Mouse (Mus musculus) neural tube, embryonic 13.5 days (tissue): ENCODE results near the gene Bhlha15. TPM values are rescaled to one million over a fixed set of nuclear protein-coding genes. Genes with fewer than 3 reads are reported as not detected.

Experiments
- ATAC-seq: fragments of 200-750 bp; cut with Nextera tagmentation; 2 replicates; pipeline ENCODE4 v1.8.0; 2017; ENCODE audit warnings: low read depth, mild to moderate bottlenecking, moderate TSS enrichment, moderate library complexity
- H3K27ac ChIP-seq: fragments of 300-500 bp; sonication (generic); replicated peaks from 2 replicates; pipeline ENCODE4 v1.5.1; 2015; ENCODE audit warnings: moderate library complexity, mild to moderate bottlenecking, inconsistent platforms
- H3K27me3 ChIP-seq: fragments of 300-500 bp; sonication (generic); 2 replicates; pipeline ENCODE4 v1.6.1; 2015; ENCODE audit warnings: mild to moderate bottlenecking, inconsistent platforms
- H3K36me3 ChIP-seq: fragments of 300-500 bp; sonication (generic); 2 replicates; pipeline ENCODE4 v1.6.1; 2015; ENCODE audit warnings: mild to moderate bottlenecking, inconsistent platforms
- H3K4me1 ChIP-seq: fragments of 300-500 bp; sonication (generic); replicated peaks from 2 replicates; pipeline ENCODE4 v1.6.1; 2015; ENCODE audit warnings: inconsistent platforms
- H3K4me2 ChIP-seq: fragments of 300-500 bp; sonication (generic); 2 replicates; pipeline ENCODE4 v1.6.1; 2015; ENCODE audit warnings: inconsistent platforms, mild to moderate bottlenecking, moderate library complexity
- H3K4me3 ChIP-seq: fragments of 300-500 bp; sonication (generic); 2 replicates; pipeline ENCODE4 v1.5.1; 2015; ENCODE audit warnings: mild to moderate bottlenecking, inconsistent platforms
- H3K9ac ChIP-seq: fragments of 300-500 bp; sonication (generic); 2 replicates; pipeline ENCODE4 v1.6.1; 2015; ENCODE audit warnings: moderate library complexity, mild to moderate bottlenecking, inconsistent platforms
- H3K9me3 ChIP-seq: fragments of 300-500 bp; sonication (generic); 2 replicates; pipeline ENCODE4 v1.6.1; 2016; ENCODE audit warnings: inconsistent platforms
- WGBS: fragments of 180-500 bp; shearing (Covaris S2); methylation state at CpG from one replicate; pipeline ENCODE4 v1.1.7; 2015; 5-methylcytosine and 5-hydroxymethylcytosine counted together
- polyA plus RNA-seq: library from polyadenylated mRNA; unstranded; fragments of >200 nt; fragmentation: Nextera tagmentation; extraction: Ambion mirVana; gene quantifications from 2 replicates; pipeline ENCODE4 v1.2.1, GENCODE M21; 2015

Gene Bhlha15
- polyA plus RNA-seq, 1 experiment from 2014 or later, result 0.21 TPM

DNA sequence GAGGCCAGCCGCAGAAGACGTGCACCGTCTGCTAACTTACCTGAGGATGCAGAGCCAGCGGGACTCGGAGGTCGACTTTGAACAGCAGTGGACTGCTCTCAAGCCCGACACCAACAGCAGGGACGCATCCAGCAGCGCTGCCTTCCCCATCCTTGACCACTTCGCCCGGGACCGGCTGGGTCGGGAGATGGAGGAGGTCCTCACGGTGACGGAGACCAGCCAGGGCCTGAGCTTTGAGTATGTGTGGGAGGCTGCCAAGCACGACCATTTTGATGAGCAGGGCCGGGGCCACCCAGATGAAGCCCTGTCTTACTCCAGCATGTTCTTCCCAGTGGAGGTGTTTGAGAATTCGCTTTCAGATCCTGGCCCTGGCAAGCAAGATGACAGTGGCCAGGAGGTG, 16.4 kb upstream of the Bhlha15 start:
- ATAC-seq, result no peak
- Histone ChIP-seq H3K9me3 (no peaks in the 10 kb centered on the region), H3K36me3 (peaks cover 79% of the 10 kb centered on the region)

DNA sequence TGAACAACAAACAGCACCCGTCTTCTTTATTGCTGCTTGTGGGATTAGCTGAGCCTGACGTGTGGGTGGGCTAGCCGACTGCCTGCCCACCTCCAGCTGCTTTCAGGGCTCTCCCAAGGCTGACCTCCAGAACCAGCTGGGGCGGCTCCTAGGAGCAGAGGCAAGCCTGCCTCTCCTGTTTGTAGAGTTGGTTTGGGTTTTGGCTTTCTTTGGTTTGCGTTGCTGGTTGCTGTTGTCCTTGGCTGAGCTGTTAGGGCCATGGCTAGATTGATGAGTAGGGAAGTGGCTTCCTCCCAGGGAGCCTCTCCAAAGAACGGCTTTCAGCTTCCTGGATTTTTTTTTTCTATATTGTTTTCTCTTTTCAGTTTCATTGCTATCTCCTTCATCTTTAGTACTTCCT, 11.9 kb upstream of the Bhlha15 start:
- H3K27me3 ChIP-seq, result no peaks in the 10 kb centered on the region
- H3K27ac ChIP-seq, result no peak overlapping the region
- H3K9me3 ChIP-seq, result no peaks in the 10 kb centered on the region
- H3K9ac ChIP-seq, result no peak overlapping the region
- H3K4me2 ChIP-seq, result no peak overlapping the region
- H3K4me3 ChIP-seq, result no peak overlapping the region
- H3K36me3 ChIP-seq, result peaks cover 58% of the 10 kb centered on the region
- 55% methylated on average over 6 of the region's 6 CpGs for WGBS
- H3K4me1 ChIP-seq, result no peaks in the 10 kb centered on the region
- ATAC-seq, result no peak

More for the DNA sequence above, 16.4 kb upstream of the Bhlha15 start:
- Histone ChIP-seq H3K27me3 (no peaks in the 10 kb centered on the region), H3K4me1 (no peaks in the 10 kb centered on the region), H3K9ac (no peak overlapping the region), H3K4me2 (no peak overlapping the region), H3K27ac (no peak overlapping the region), H3K4me3 (no peak overlapping the region)
- 94% methylated on average over 18 of the region's 18 CpGs for WGBS

- Histone ChIP-seq H3K36me3 (peaks cover 51% of the 10 kb centered on the region), H3K4me1 (peaks cover 9% of the 10 kb centered on the region; the same call in 1 of the 2 replicates), H3K9ac (no peak overlapping the region), H3K27me3 (no peaks in the 10 kb centered on the region), H3K4me3 (no peak overlapping the region), H3K27ac (no peak overlapping the region), H3K9me3 (no peaks in the 10 kb centered on the region), H3K4me2 (no peak overlapping the region)
- WGBS, result 93% methylated on average over 7 of the region's 7 CpGs
- no peak for ATAC-seq
These were observed 8.8 kb upstream of the Bhlha15 start for GRCm38 (mm10) chr5:144181249-144181648.

DNA sequence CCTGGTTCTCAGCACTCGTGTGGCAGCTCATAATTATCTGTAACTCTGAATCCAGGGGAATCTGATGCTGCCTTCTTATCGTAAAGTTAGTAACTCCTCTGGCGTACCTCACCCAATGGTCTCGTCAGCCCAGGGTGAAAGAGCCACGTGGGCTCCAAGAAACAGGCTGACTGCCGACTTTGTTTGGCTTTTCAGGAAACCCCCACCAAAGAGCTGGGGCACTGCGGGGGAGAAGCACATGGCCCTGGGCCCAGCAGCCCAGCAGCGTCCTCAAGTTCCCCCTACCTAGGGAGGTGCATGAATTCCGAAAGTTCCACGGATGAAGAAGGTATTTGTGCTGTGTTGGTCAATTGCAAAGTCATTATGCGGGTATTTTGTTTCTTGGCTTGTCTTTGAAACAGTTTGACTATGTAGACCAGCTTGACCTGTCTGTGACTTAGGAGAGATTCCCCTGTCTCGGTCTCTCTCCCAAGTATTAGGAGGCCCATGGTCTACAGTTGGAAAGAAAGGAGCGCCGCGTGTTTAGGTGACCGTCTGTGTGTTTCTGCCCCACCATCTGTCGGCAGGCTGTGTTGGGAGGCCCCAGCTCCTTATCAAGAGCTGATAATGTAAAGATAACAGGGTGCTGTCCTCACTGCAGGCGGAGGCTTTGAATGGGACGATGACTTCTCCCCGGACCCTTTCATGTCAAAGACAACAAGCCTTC, 7.4 kb upstream of the Bhlha15 start:
- WGBS, result 86% methylated on average over 20 of the region's 20 CpGs
- H3K9me3 ChIP-seq, result no peaks in the 10 kb centered on the region
- no peak overlapping the region for H3K4me2 ChIP-seq
- no peak overlapping the region for H3K4me3 ChIP-seq
- H3K4me1 ChIP-seq, result peaks cover 9% of the 10 kb centered on the region; the same call in 1 of the 2 replicates
- no peak overlapping the region for H3K27ac ChIP-seq
- no peaks in the 10 kb centered on the region for H3K27me3 ChIP-seq
- ATAC-seq, result no peak
- no peak overlapping the region for H3K9ac ChIP-seq
- peaks cover 44% of the 10 kb centered on the region for H3K36me3 ChIP-seq

GRCm38 (mm10) chr5:144183248-144183559, 6.9 kb upstream of the Bhlha15 start:
- Histone ChIP-seq H3K36me3 (peaks cover 40% of the 10 kb centered on the region), H3K9ac (no peak overlapping the region), H3K4me3 (no peak overlapping the region), H3K27me3 (no peaks in the 10 kb centered on the region), H3K9me3 (no peaks in the 10 kb centered on the region), H3K27ac (no peak overlapping the region), H3K4me1 (peaks cover 9% of the 10 kb centered on the region; the same call in 1 of the 2 replicates), H3K4me2 (no peak overlapping the region)
- ATAC-seq, result no peak
- 93% methylated on average over 8 of the region's 8 CpGs for WGBS

- no peaks in the 10 kb centered on the region for H3K27me3 ChIP-seq
- H3K9ac ChIP-seq, result no peak overlapping the region
- 77% methylated on average over 7 of the region's 7 CpGs for WGBS
- H3K4me3 ChIP-seq, result no peak overlapping the region
- H3K36me3 ChIP-seq, result peaks cover 39% of the 10 kb centered on the region
- no peak for ATAC-seq
- no peak overlapping the region for H3K4me2 ChIP-seq
- H3K27ac ChIP-seq, result no peak overlapping the region
- H3K9me3 ChIP-seq, result no peaks in the 10 kb centered on the region
- H3K4me1 ChIP-seq, result peaks cover 9% of the 10 kb centered on the region; the same call in 1 of the 2 replicates
These were observed 6.3 kb upstream of the Bhlha15 start for GRCm38 (mm10) chr5:144183647-144184335.

- no peaks in the 10 kb centered on the region for H3K9me3 ChIP-seq
- H3K4me1 ChIP-seq, result peaks cover 9% of the 10 kb centered on the region; the same call in 1 of the 2 replicates
- H3K27me3 ChIP-seq, result no peaks in the 10 kb centered on the region
- H3K4me3 ChIP-seq, result no peak overlapping the region
- peaks cover 32% of the 10 kb centered on the region for H3K36me3 ChIP-seq
- no peak overlapping the region for H3K27ac ChIP-seq
- ATAC-seq, result peak; percentile 27; the same call in 1 of the 2 replicates
- WGBS, result 90% methylated on average over 21 of the region's 21 CpGs
- H3K9ac ChIP-seq, result no peak overlapping the region
- no peak overlapping the region for H3K4me2 ChIP-seq
These were observed 5.6 kb upstream of the Bhlha15 start for GRCm38 (mm10) chr5:144184350-144185045.

GRCm38 (mm10) chr5:144188422-144188821, 1.7 kb upstream of the Bhlha15 start:
- peaks cover 21% of the 10 kb centered on the region for H3K36me3 ChIP-seq
- no peaks in the 10 kb centered on the region for H3K9me3 ChIP-seq
- H3K27me3 ChIP-seq, result no peaks in the 10 kb centered on the region
- H3K9ac ChIP-seq, result no peak overlapping the region
- no peak overlapping the region for H3K4me3 ChIP-seq
- H3K4me1 ChIP-seq, result peaks cover 25% of the 10 kb centered on the region
- no peak overlapping the region for H3K4me2 ChIP-seq
- no peak overlapping the region for H3K27ac ChIP-seq
- ATAC-seq, result no peak
- 85% methylated on average over 6 of the region's 6 CpGs for WGBS

DNA sequence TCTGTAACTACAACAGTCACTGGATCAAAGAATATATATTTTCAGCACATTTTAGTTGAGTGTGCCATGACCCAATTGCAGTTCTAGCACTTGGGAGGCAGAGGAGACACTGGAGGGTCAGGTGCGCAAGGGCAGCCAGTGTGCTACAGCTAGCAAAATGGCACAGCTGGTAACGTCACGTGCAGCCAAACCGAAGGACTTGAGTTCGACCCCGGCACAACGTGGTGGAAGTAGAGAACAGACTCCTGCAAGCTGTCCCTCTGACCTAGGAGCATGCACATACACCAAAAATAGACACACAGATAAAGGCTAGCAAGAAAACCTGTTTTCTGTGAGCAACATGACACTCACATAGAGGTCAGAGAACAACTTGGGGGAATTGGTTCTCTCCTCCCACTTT, 759 bp upstream of the Bhlha15 start:
- H3K9me3 ChIP-seq, result no peaks in the 10 kb centered on the region
- no peak overlapping the region for H3K9ac ChIP-seq
- WGBS, result 75% methylated on average over 7 of the region's 7 CpGs
- no peaks in the 10 kb centered on the region for H3K27me3 ChIP-seq
- H3K36me3 ChIP-seq, result peaks cover 18% of the 10 kb centered on the region
- H3K4me3 ChIP-seq, result no peak overlapping the region
- no peak overlapping the region for H3K27ac ChIP-seq
- ATAC-seq, result no peak
- no peak overlapping the region for H3K4me2 ChIP-seq
- peaks cover 17% of the 10 kb centered on the region for H3K4me1 ChIP-seq

GRCm38 (mm10) chr5:144191026-144191425, 940 bp downstream of the Bhlha15 start:
- H3K9me3 ChIP-seq, result no peaks in the 10 kb centered on the region
- no peak overlapping the region for H3K27ac ChIP-seq
- ATAC-seq, result no peak
- no peak overlapping the region for H3K9ac ChIP-seq
- H3K36me3 ChIP-seq, result peaks cover 5% of the 10 kb centered on the region
- no peak overlapping the region for H3K4me2 ChIP-seq
- H3K27me3 ChIP-seq, result no peaks in the 10 kb centered on the region
- H3K4me1 ChIP-seq, result peaks cover 16% of the 10 kb centered on the region
- WGBS, result 38% methylated on average over 23 of the region's 23 CpGs
- no peak overlapping the region for H3K4me3 ChIP-seq

DNA sequence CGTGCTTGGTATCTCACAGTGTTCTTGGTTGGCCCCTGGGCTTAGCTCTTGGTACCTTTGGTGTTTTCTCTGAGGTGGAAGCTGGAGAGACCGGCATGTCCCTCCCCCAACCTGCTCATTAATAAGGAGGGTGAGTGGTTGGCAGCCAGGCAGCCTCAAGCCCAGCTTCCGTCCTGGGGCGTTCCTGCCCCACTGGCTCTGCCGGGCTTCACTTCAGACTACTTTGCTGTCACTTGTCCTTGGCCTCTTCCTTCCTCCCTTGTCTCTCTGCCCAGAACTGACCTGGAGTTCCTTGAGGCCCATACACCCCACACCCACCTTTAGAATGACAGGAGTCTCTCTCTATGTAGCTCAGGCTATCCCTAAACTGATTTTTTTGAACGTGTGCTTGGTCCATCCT, 2.6 kb downstream of the Bhlha15 start:
- 82% methylated on average over 6 of the region's 6 CpGs for WGBS
- Histone ChIP-seq H3K9ac (no peak overlapping the region), H3K4me2 (no peak overlapping the region)

DNA sequence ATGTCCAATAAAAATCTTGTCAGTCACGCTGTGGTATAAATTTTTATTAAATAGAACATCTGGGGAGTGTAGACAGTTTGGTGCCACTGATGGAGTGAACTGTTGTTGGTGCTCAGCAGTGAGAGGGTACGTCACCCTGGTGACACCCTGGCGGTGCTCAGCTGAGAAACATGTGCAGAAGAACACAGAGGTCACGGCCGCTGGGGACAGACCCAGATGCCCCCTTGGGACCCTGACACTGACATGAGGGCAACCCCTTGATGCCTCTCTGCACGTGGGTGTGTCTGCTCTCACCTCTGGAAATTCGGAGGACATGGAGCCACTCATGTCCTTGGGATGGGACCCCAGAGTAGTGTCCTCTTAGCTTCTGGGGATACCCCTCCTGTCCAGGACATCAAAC, 4.3 kb downstream of the Bhlha15 start:
- no peaks in the 10 kb centered on the region for H3K27me3 ChIP-seq
- no peaks in the 10 kb centered on the region for H3K9me3 ChIP-seq
- H3K27ac ChIP-seq, result no peak overlapping the region
- ATAC-seq, result no peak
- peaks cover 21% of the 10 kb centered on the region for H3K36me3 ChIP-seq
- H3K9ac ChIP-seq, result no peak overlapping the region
- no peak overlapping the region for H3K4me3 ChIP-seq
- H3K4me1 ChIP-seq, result peaks cover 16% of the 10 kb centered on the region
- no peak overlapping the region for H3K4me2 ChIP-seq
- WGBS, result 73% methylated on average over 7 of the region's 7 CpGs

More for the DNA sequence above, 2.6 kb downstream of the Bhlha15 start:
- peaks cover 4% of the 10 kb centered on the region; the same call in 1 of the 2 replicates for H3K36me3 ChIP-seq
- no peak for ATAC-seq
- no peak overlapping the region for H3K27ac ChIP-seq
- H3K27me3 ChIP-seq, result no peaks in the 10 kb centered on the region
- H3K4me3 ChIP-seq, result no peak overlapping the region
- peaks cover 16% of the 10 kb centered on the region for H3K4me1 ChIP-seq
- H3K9me3 ChIP-seq, result no peaks in the 10 kb centered on the region
